Mouse (Mus musculus) cerebellum, adult (tissue): ENCODE data around the gene Hdac5.
A peak's percentile ranks its signal among the peaks of the same experiment; 100 is the strongest.

ENCODE experiments used
- ATAC-seq: cut with Nextera tagmentation; 2 replicates; pipeline ENCODE4 v1.9.2; 2017; ENCODE audit warnings: mild to moderate bottlenecking, moderate library complexity, mixed read lengths; ENCODE audit not compliant: insufficient number of reproducible peaks, low FRiP score, low TSS enrichment

Gene Hdac5

DNA sequence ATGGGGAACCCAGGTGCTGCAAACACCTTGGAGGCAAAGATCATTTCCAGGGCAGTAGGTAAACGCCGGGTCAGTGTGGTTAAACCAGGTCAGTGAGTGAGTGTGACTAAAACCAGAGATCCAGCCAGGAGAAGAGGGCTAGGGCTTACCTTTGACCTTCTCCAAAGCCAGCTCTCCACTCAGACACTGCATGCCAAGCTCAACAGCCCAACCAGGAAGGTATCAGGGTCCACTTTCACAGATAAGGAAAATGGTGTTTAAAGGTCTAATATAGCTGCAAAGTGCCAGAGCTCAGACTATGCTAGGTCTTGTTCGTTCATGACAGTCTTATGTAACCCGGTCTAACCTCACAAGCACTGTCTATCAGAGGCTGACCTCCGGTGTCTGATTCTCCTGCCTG, 11.3 kb upstream of the Hdac5 start:
- no peak for ATAC-seq

DNA sequence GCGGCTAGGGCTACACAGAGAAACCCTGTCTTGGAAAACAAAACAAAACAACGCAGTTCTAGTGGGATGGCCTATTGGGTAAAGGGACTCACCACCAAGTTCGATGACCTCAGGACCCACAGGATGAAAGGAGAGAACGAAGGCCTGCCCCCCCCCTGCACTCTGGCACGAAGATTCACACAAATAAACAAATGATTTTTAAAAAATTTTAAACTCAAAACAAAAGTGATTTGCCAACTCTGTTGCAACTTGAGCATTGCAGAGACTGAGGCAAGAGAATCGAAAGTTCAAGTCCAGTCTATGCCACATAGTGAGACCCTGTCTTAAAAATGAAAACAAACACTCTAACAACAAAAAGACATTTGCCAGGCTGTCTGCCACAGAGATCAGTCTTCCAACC, 10.7 kb upstream of the Hdac5 start:
- ATAC-seq = no peak

DNA sequence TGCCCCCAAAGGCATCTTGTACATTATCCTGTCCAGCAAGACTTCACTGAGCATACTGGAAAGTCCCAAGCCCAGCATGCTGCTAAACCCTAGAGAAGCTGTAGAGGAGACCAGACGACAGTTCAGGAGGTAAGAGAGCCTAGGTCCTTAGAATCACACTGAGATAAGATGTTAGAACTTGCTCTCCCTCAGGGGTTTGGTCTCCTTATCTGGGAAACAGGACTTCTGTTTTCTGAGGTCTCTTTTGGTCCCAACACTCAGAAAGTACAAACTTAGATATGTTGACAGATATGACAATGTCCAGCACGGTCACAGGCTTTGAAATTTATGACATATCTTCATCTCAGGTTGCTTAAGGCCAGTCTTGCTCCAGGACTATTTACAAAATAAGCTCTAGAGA, 6.1 kb upstream of the Hdac5 start:
- ATAC-seq = no peak

DNA sequence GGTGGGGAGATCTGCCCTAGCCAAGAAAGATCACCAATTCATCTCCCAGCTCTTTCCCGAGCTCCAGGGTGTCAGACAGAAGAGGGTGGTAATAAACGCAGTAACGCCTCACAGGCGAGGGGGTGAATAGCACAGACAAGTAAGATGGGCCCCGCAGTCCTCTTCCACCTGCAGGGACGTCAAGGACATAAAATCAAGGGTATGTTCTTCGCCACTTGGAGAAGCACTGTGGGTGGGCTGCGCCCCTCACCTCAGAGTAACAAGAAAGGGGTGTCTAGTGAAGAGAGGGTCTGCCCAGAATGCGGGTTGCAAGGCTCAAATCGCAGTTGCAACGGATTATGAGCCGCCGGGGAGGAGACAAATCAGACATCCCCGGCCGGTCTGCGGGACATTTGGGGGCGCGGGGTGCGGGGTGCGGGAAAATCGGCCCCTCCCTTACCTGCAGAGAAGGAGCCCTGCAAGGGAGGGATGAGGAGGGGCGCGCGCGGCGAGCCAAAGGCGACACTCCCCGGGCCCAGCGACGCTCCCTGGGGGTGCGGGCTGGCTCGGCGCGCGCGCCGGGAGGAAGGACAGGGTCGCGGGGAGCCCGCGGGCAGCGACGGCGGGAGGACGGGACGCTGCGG, 524 bp downstream of the Hdac5 start:
- ATAC-seq = peak; percentile 11; the same call in 1 of the 2 replicates

DNA sequence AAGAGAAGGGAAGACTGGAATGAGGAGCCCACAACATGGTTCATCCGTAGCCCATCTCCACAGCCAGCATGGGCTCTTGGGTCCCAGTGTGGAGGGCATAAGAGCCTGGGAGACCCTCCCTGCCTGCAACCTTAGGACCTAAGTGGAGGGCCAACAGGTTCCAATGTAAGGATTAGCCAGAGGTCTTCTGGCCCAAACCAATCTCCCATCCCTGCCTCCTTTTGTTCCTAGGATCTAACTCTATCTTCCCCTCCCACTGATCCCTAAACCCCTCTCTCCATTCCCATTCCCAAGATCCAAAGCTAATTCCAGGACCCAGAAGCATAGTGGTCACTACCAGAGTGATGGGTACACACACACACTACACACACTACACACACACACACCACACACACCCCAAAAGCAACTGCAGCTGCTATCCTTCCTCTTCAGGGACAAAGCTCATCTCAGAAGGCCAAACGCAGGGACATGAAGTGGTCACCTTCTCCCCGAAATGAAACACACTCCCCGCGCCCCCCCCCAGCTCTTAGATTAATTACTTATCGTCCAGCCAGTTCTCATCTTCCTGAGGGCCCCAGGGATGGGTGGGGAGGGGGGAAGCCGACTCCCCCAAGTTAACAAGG, 1.2 kb downstream of the Hdac5 start:
- ATAC-seq = no peak

DNA sequence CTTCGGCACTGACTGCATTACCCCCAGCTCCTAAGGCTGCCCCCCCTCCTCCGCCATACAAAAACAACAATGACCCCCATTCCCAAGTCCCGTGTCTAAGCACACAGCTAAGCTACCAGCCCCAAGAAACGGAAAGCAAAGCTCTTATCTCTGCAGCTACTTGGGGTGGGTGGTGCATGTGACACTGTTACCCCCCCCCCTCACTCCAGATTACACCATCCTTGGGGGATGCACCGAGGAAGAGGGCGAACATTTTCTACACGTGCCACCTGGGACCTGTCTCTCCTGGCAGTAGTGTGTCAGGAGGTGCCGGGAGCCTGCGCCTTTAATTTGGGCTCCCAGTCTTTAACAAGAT, 1.8 kb downstream of the Hdac5 start:
- no peak for ATAC-seq

DNA sequence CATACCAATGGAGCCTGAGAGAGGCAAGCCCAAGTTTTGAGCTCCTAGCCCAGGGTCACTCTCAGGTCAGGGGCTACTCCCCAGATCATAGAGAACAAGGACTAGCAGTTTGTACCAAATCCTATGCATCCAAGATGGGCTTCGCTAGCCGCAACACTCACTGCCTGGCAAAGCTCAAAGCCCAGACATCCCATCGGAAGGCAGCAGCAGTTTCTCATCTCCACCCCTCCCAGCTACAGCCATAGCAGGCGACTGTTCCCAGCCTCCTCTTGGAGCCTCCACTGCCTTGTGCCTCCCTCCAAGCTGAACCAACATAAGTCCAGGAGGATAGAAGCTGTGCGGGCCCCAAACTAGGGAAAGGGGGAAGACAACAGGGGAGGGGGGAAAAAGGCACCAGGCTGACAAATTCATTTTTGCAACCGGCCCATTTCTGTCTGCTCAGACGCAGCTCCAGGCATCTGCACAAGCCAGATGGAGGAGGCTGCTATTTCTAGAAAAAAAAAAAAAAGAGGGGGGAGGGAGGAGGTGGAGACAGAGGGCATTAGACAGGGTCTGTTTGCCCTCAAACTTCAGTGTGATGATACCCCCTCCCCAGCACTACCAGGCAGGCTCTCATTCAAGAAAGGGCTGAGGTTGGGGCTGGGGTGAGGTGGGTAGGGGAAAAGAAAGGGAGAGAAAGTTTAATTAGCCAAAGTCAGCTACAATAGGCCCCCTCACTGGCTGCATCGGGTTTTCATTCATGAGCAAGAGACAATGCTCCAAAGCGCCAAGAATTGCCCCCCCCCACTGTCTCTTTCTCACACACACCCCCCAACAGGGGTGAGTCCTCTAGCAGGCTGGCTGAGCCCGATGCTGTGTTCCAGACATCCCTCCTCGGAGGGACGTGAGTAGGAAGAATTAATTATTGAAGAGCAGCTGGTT, 2.4 kb downstream of the Hdac5 start:
- no peak for ATAC-seq

DNA sequence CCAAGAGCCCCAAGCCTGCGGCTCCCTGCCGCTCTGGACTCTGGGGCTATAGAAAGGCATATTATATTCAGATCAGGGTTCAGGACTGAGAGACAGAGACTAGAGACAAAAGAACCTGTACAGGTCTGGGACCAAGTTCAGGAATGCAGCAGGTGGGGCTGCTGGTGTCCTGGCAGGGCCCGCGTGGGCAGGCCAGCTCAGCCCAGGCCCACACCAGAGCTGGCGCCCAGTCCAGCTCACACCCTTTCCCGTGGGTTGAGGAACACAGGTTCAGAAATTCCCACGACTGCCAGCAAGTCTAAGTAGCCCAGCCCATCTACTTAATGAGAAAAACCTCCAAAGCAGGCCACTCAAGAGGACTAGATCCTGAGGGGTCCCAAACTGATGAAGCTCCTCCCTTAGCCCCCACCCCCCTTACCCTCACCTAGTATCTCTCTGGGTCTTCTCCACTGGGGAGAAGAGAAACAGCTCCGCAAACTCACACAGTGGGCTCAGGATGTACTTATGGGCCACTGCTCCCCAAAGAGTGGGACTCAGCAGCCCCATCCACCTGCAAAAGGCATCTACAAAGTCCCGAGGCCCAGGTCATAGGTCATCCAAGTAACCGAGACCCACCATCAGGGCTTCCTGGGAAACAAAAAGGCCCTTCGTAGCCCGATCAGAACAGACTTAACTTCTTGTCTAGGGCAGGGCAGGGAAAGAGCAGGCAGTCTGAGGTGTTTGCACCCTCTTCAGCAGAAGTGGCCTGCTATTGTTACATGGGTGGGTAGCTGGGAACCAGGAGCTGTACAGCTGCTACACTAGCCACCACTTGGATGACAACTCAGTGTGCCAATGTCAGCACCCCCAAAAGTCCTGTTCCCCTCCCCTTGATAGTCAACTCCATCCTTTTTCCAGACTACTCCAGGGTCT, 3.6 kb downstream of the Hdac5 start:
- no peak for ATAC-seq

DNA sequence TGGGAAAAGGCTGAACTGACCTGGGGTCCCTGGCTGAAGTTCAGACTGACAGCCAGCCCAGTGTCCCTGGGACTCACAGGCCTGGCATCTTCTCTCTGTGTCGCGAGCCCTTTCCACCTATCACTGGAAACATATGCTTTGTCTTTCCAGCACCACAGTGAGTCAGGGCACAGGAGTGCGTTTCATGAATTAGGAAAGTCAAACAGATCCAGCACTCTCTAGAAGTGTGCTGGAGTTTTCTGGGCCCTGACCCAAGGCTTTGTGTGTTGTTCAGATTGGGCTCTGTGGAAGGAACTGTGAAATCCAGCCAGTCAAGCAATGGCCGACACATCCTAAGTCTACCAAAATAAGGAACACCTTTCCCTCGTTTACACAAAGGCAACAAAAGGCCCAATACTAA, 4.7 kb downstream of the Hdac5 start:
- ATAC-seq = no peak

DNA sequence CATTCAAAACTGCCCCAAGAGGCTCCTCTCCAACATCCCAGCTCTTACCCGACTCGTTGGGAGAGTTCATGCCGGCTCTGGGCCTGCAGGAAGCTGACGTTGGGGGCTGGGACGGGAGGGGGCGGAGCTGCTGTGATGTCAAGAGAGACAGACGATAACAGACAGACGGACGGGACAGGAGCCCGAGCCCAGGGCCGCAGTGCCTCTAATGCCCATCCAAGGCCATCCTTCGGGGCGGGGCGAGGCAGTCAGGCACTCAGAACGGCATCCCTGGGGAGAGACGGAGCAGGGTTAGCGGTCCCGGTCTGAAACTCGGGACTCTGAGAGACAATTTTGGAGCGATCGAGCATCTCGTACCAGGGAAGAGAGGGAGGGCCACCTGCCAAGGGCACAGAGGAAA, 5.3 kb downstream of the Hdac5 start:
- ATAC-seq = no peak

DNA sequence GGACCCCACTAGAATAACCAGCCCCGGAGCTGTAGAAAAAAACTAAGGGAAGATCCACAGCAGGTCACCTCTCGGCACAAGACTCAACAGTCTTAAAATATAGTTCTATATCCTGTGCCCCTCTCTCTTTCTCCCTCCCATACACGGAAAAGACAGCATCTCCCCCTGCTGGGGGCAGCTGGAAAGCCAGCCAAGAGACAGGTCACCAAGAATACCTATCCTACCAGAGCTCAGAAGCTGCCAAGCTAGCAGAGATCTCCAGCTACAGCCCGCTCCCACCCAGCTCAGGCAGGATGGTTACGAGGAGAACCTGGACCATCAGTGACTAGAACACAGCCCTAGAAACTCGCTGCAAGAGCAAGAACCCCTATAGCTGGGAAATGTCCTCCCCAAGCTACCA, 6.8 kb downstream of the Hdac5 start:
- ATAC-seq = no peak

DNA sequence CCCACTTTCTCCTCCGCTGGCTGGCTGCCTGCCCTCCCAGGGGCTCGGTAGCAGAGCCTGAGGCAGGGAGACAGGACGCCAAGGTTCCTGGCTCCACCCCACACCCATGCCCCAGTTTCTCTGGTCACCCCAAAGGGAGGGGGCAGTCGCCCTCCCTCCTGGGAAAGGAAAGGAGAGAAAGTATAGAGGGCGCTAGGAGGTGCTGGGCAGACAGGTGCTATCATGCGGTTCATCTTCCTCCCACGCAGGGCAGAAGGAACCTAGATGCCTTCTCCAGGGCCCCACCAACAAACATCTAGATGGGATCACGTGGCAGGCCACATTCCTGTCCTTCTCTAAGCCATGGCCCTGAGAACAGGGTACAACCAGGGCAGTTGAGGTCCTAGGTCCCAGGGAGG, 8.0 kb downstream of the Hdac5 start:
- no peak for ATAC-seq

DNA sequence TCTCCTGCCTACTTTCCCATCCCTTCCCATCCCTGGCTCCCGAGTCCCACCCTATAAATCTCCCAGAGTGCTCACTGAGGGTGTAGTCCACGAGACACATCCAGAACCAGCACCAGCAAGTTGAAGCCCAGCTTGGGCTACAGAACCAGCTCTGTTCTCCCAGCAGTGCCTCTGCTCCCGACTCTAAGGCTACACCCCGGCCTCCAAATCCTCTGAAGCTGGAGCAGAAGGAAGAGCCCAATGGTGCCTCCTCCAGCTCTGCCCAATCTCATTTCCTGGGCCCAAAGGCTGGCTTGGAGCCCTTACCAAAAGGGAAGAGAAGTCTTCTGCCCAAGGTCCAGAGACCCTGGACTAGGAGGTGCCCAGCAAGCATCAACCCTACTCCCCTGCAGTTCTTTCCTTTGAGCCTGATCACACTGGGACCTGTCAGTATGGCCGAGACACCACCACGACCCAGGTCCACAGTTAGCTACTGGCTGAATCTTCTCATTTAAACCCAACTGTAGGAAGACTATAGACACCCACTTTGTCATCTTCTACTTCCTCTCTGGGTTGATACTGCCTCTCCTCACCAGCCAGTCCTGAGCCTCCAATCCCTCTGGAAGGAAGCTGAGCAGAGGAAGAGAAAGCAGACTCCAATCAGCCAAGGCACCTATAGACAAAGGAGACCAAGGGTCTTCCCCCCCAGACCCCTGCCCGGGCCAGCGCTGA, 8.6 kb downstream of the Hdac5 start:
- no peak for ATAC-seq

DNA sequence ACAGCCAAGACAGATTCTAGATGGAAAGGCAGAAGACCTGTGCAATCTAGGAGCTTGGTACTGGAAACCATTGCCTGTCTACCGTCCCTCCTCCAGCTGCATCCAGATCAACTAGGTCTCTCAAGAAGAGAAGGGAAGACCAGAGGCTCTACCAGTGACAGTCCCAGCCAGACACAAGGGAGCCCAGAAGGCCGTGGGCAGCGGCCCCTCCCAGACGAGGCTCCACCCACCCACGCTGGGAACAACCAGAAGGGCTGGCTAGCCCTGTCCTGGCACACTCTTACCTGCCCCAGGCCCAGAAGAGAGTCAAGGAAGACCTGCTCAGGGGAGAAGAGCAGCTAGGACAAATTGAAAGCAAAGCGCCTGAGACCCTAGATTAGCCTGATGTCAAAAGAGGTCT, 9.5 kb downstream of the Hdac5 start:
- no peak for ATAC-seq

DNA sequence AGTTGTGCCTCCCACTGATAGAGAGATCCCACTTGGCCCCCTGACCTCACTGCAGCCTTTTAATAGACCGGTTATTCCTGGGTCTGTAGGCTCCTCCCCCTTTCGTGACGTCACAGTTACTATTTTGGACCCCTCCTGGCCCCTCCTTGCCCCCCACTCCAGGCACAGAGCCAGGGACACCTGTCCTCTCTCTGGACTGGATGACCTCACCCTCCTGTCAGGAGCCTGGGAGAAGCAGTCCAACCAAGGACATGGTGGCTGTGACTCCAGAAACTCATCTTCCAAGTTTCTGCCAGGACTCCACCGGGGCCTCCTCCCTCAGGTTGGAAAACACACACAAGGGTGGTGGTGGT, 10.0 kb downstream of the Hdac5 start:
- no peak for ATAC-seq

DNA sequence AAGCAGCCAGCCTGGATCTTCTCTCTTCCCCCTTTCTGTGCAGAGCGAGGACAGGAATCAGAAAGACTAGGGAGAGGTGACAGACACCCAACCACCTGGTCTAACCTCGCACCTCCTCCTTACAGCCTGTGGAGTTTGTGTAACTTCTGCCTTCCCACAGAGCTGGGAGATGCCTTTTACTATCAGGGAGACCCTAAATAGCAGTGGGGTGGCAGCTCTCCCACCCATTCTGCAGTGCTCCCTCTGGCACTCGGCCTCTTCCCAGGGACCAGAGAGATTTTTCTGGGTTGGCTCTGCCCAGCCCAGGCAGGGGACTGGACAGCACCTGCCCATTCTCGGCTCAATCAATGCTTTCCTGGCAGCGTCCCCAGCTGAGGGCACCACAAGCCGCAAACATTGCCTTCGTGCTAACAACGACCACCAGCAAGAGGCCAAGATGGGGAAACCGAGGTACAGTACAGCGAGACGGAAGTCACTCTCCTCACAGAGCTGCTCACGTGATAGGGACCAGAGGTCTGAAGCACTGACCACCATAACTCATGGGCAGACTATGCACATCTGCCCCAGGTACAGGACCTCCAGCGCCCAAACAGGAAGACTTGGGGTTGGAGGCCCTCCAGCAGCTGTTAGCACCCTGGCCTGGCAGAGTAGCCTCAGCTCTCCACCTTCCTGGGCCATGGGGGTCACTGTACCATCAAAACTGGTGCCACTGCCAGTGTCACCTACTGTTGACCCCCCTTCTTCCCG, 10.5 kb downstream of the Hdac5 start:
- no peak for ATAC-seq

DNA sequence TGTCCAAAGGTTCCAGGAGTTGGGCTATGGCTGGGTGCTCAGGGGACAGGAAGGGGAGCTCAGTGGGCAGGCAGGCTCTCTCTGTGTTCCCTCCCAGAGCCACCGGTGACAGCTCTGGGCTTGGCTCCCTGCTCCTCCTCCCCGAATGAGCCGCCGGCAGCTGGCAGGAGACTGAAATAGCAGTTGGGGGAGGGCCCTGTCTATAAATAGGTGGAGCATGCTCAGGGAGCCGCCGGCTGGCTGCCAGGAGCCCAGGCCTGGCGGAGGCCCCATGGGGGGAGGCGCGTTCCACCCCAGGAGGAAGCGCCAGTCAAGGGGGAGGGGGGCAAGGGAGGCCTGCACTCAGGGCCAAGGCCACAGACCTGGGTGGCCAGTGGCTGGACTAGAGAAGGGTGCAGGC, 11.2 kb downstream of the Hdac5 start:
- peak; percentile 62; the same call in 1 of the 2 replicates for ATAC-seq

DNA sequence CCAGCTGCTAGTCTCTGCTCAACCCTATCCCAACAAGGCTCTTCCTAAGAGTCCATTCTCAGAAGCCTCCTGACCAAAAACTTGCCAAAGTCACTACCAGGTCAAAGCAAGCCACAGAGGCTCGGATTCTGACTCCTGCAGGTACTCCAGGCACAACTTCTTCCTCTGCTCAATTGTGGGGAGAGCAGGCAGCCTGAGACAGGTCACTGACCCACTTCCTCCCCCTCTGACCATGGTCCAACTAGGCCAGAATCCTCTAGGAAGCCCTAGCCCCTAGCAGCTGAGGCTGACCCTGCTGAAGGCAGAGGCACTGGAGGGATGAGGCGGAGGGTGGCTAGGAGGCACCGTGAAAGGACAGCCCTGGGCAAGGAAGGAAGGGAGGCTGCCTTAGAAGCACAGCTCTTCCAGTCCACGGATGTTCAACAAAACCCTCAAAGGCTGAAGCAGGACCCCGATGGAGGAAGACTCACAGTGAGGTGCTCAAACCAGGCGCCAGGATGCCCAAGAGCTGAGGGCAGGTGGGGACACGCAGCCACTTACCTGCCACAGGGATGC, 12.0 kb downstream of the Hdac5 start:
- no peak for ATAC-seq

DNA sequence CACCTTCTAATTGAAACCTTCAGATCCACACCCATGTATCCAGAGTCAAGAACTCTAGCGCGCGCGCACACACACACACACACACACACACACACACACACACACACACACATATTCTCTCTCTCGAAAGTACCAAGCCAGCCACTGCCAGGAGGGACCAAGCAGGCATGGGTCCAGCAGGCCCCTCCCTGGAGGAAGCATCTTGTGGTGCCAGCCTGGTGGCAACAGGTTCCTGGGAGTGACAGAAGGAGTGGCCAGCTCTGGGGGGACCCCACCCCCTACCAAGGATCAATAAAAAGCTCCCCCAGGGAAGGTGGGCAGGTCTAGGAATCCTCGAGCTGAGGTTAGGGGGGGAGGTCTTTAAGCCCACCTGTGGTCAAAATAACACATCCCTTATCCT, 12.6 kb downstream of the Hdac5 start:
- no peak for ATAC-seq
